Mouse (Mus musculus) heart, postnatal 0 days (tissue): ENCODE results near the gene Fnip1. TPM values are rescaled to one million over a fixed set of nuclear protein-coding genes. Genes with fewer than 3 reads are reported as not detected.

Experiments used
- ATAC-seq: fragments of 200-750 bp; cut with Nextera tagmentation; 2 replicates; pipeline ENCODE4 v1.8.0; 2017; ENCODE audit warnings: low read depth, moderate number of reproducible peaks, moderate library complexity; ENCODE audit not compliant: insufficient read depth
- DNase-seq: peaks from one replicate; pipeline ENCODE4 v3.0.0-alpha.2; 2016; ENCODE audit warnings: low spot score
- H3K27ac ChIP-seq: fragments of 300-500 bp; sonication (generic); 2 replicates; pipeline ENCODE4 v1.5.1; 2014; ENCODE audit warnings: low read depth, mild to moderate bottlenecking
- H3K27me3 ChIP-seq: fragments of 300-500 bp; sonication (generic); 2 replicates; pipeline ENCODE4 v1.6.1; 2014; ENCODE audit warnings: low read length, mixed read lengths; ENCODE audit not compliant: control insufficient read depth, insufficient read depth
- H3K36me3 ChIP-seq: fragments of 300-500 bp; sonication (generic); replicated peaks from 2 replicates; pipeline ENCODE4 v1.6.1; 2014; ENCODE audit warnings: low read length, mixed read lengths; ENCODE audit not compliant: control insufficient read depth, insufficient read depth
- H3K4me1 ChIP-seq: fragments of 300-500 bp; sonication (generic); 2 replicates; pipeline ENCODE4 v1.6.1; 2014; ENCODE audit warnings: antibody characterized with exemption; ENCODE audit not compliant: control insufficient read depth, insufficient read depth
- H3K4me2 ChIP-seq: fragments of 300-500 bp; sonication (generic); 2 replicates; pipeline ENCODE4 v1.6.1; 2014; ENCODE audit warnings: low read depth, mild to moderate bottlenecking, low read length, moderate library complexity
- H3K4me3 ChIP-seq: fragments of 300-500 bp; sonication (generic); 2 replicates; pipeline ENCODE4 v1.5.1; 2014; ENCODE audit warnings: low read depth, low read length
- H3K9ac ChIP-seq: fragments of 300-500 bp; sonication (generic); replicated peaks from 2 replicates; pipeline ENCODE4 v1.6.1; 2014; ENCODE audit warnings: low read depth, low read length, mixed read lengths
- H3K9me3 ChIP-seq: fragments of 300-500 bp; sonication (generic); replicated peaks from 2 replicates; pipeline ENCODE4 v1.6.1; 2016; ENCODE audit warnings: low read length; ENCODE audit not compliant: control insufficient read depth
- CTCF ChIP-seq: IDR thresholded peaks from 2 replicates; pipeline ENCODE4 v1.5.1; 2016; ENCODE audit warnings: antibody characterized with exemption, control low read depth, low read depth
- EP300 ChIP-seq: IDR thresholded peaks from 2 replicates; pipeline ENCODE4 v1.6.1; 2016; ENCODE audit warnings: antibody characterized with exemption, low read depth
- WGBS: fragments of 180-500 bp; shearing (Covaris S2); extraction: QIAGEN DNeasy Blood & Tissue Kit; methylation state at CpG from one replicate; pipeline ENCODE4 v1.1.7; 2014; 5-methylcytosine and 5-hydroxymethylcytosine counted together
- polyA plus RNA-seq: library from polyadenylated mRNA; unstranded; fragments of >200 nt; fragmentation: Nextera tagmentation; extraction: Ambion mirVana; gene quantifications from 2 replicates; pipeline ENCODE4 v1.2.1, GENCODE M21; 2015
- total RNA-seq: library from RNA; depleted of rRNA; stranded (reverse); fragments of >200 nt; gene quantifications from 2 replicates; pipeline ENCODE4 v1.2.3, GENCODE M21; 2014; ENCODE audit warnings: low replicate concordance

The Fnip1 gene
- total and polyA plus RNA-seq, 2 experiments from 2014 or later: 8.8 to 27.2 TPM

DNA sequence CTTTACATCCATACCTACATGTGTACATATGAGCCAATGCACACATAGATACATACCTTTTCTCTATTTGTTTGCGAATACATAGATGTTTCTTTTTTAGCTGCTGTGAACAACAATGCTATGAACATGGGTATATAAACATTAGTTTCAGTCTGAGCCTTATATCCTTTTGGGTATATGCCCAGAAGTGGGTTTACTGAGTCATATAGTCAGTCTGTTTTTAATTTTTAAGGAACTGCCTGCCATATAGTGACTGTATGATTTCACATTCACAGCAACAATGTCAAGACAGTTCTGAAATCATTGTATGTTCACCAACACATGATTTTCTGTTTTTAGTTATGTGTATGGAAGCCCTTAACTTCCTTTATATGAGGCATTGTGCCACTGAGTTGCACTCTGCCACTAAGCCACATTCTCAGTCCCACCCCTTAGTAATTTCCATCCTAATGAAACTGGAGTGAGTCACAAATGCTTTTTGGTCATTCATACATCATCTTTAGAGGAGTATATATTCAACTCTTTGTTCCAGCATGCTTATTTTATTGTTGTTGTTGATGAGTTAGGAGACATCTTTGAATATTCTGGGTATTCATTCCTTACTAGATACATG lies 54.1 kb downstream of the Fnip1 start:
- WGBS: 89% methylated on average over 1 of the region's 1 CpGs

GRCm38 (mm10) chr11:54492559-54492958 lies 54.6 kb downstream of the Fnip1 start:
- TF ChIP-seq EP300 (no peak), CTCF (no peak)
- DNase-seq (peak; percentile 11), ATAC-seq (no peak)
- Histone ChIP-seq H3K4me1 (no peaks in the 10 kb centered on the region), H3K4me2 (no peak overlapping the region), H3K27ac (no peak overlapping the region), H3K4me3 (no peak overlapping the region), H3K27me3 (no peaks in the 10 kb centered on the region), H3K36me3 (peaks cover 16% of the 10 kb centered on the region; the same call in 1 of the 2 replicates), H3K9ac (no peak overlapping the region), H3K9me3 (no peaks in the 10 kb centered on the region)
- WGBS: 63% methylated on average over 4 of the region's 4 CpGs

More for the DNA sequence above, 54.1 kb downstream of the Fnip1 start:
- no peaks in the 10 kb centered on the region for H3K4me1 ChIP-seq
- no peak overlapping the region for H3K4me3 ChIP-seq
- TF ChIP-seq CTCF: no peak
- TF ChIP-seq EP300: no peak
- H3K36me3 ChIP-seq: peaks cover 13% of the 10 kb centered on the region
- H3K4me2 ChIP-seq: no peak overlapping the region
- no peaks in the 10 kb centered on the region for H3K27me3 ChIP-seq
- DNase-seq (no peak), ATAC-seq (no peak)
- no peak overlapping the region for H3K9ac ChIP-seq
- H3K9me3 ChIP-seq: no peaks in the 10 kb centered on the region
- no peak overlapping the region for H3K27ac ChIP-seq

- no peaks in the 10 kb centered on the region for H3K27me3 ChIP-seq
- no peak overlapping the region for H3K4me2 ChIP-seq
- no peaks in the 10 kb centered on the region for H3K9me3 ChIP-seq
- no peak overlapping the region for H3K27ac ChIP-seq
- peaks cover 43% of the 10 kb centered on the region for H3K36me3 ChIP-seq
- no peak for DNase-seq
- H3K9ac ChIP-seq: no peak overlapping the region
- WGBS: 86% methylated on average over 5 of the region's 5 CpGs
- H3K4me3 ChIP-seq: no peak overlapping the region
- no peak for ATAC-seq
- TF ChIP-seq EP300: no peak
- TF ChIP-seq CTCF: no peak
- peaks cover 3% of the 10 kb centered on the region; the same call in 1 of the 2 replicates for H3K4me1 ChIP-seq
Measured at GRCm38 (mm10) chr11:54499838-54500237, 61.8 kb downstream of the Fnip1 start.

GRCm38 (mm10) chr11:54502546-54503245 lies 64.7 kb downstream of the Fnip1 start:
- H3K9me3 ChIP-seq: no peaks in the 10 kb centered on the region
- no peak for TF ChIP-seq EP300
- TF ChIP-seq CTCF: no peak
- H3K4me2 ChIP-seq: no peak overlapping the region
- DNase-seq (peak; percentile 12), ATAC-seq (no peak)
- H3K27me3 ChIP-seq: no peaks in the 10 kb centered on the region
- H3K4me3 ChIP-seq: no peak overlapping the region
- H3K9ac ChIP-seq: no peak overlapping the region
- WGBS: 42% methylated on average over 4 of the region's 4 CpGs
- peaks cover 3% of the 10 kb centered on the region; the same call in 1 of the 2 replicates for H3K4me1 ChIP-seq
- peaks cover 55% of the 10 kb centered on the region for H3K36me3 ChIP-seq
- H3K27ac ChIP-seq: no peak overlapping the region

GRCm38 (mm10) chr11:54513584-54513983 lies 75.6 kb downstream of the Fnip1 start:
- Histone ChIP-seq H3K9ac (no peak overlapping the region), H3K9me3 (no peaks in the 10 kb centered on the region), H3K27me3 (no peaks in the 10 kb centered on the region), H3K4me2 (no peak overlapping the region), H3K4me1 (no peaks in the 10 kb centered on the region), H3K36me3 (peaks cover 38% of the 10 kb centered on the region), H3K4me3 (no peak overlapping the region), H3K27ac (no peak overlapping the region)
- TF ChIP-seq EP300: no peak
- TF ChIP-seq CTCF: no peak
- ATAC-seq: no peak
- DNase-seq: no peak
